Mouse (Mus musculus) kidney, embryonic 16.5 days (tissue): ENCODE results near the gene Gm37240. TPM values are rescaled to one million over a fixed set of nuclear protein-coding genes. Genes with fewer than 3 reads are reported as not detected.

ENCODE experiments used
- ATAC-seq: fragments of 200-750 bp; cut with Nextera tagmentation; 2 replicates; pipeline ENCODE4 v1.8.0; 2017; ENCODE audit warnings: moderate TSS enrichment; ENCODE audit not compliant: low FRiP score, low TSS enrichment
- H3K27ac ChIP-seq: fragments of 300-500 bp; sonication (generic); 2 replicates; pipeline ENCODE4 v1.5.1; 2014; ENCODE audit warnings: low read length
- H3K27me3 ChIP-seq: fragments of 300-500 bp; sonication (generic); 2 replicates; pipeline ENCODE4 v1.6.1; 2014; ENCODE audit warnings: low read length, control low read depth, mixed read lengths; ENCODE audit not compliant: insufficient read depth
- H3K36me3 ChIP-seq: fragments of 300-500 bp; sonication (generic); 2 replicates; pipeline ENCODE4 v1.6.1; 2014; ENCODE audit warnings: low read length, control low read depth, mixed read lengths; ENCODE audit not compliant: insufficient read depth
- H3K4me1 ChIP-seq: fragments of 300-500 bp; sonication (generic); 2 replicates; pipeline ENCODE4 v1.6.1; 2014; ENCODE audit warnings: low read length, control low read depth, mixed read lengths; ENCODE audit not compliant: insufficient read depth
- H3K4me2 ChIP-seq: fragments of 300-500 bp; sonication (generic); replicated peaks from 2 replicates; pipeline ENCODE4 v1.6.1; 2014; ENCODE audit warnings: low read depth, low read length
- H3K4me3 ChIP-seq: fragments of 300-500 bp; sonication (generic); 2 replicates; pipeline ENCODE4 v1.5.1; 2014; ENCODE audit warnings: mild to moderate bottlenecking, low read length
- H3K9ac ChIP-seq: fragments of 300-500 bp; sonication (generic); replicated peaks from 2 replicates; pipeline ENCODE4 v1.6.1; 2014; ENCODE audit warnings: low read length
- H3K9me3 ChIP-seq: fragments of 300-500 bp; sonication (generic); 2 replicates; pipeline ENCODE4 v1.6.1; 2016; ENCODE audit warnings: low read length, control low read depth
- WGBS: fragments of 180-500 bp; shearing (Covaris S2); extraction: QIAGEN DNeasy Blood & Tissue Kit; methylation state at CpG from one replicate; pipeline ENCODE4 v1.1.7; 2014; 5-methylcytosine and 5-hydroxymethylcytosine counted together
- polyA plus RNA-seq: library from polyadenylated mRNA; unstranded; fragments of >200 nt; fragmentation: Nextera tagmentation; extraction: Ambion mirVana; gene quantifications from 2 replicates; pipeline ENCODE4 v1.2.1, GENCODE M21; 2015

Gm37240 gene
- polyA plus RNA-seq, 1 experiment from 2014 or later = 8.7 TPM

DNA sequence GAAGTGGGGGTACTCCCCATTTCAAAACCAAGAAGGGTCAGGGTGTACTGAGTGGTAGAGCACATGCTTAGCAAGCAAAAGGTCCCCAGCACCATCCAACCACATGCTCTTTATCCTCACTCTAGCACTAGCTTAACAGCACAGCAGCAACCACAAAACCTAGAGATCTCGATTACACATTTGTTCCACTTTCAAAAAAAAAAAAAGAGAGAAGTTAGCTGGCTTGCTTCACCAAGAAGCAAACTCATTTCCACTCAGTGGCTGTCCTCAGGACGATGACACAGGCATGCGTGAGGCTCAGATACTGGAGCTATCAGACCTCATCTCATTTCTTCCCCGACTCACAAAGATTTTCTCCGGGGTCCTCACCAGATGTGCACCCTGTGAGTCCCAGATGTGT lies 1208.4 kb downstream of the Gm37240 start:
- WGBS = 88% methylated on average over 5 of the region's 5 CpGs
- Histone ChIP-seq H3K27ac (no peak overlapping the region), H3K9ac (no peak overlapping the region), H3K9me3 (no peaks in the 10 kb centered on the region), H3K4me1 (no peaks in the 10 kb centered on the region), H3K36me3 (no peaks in the 10 kb centered on the region), H3K27me3 (no peaks in the 10 kb centered on the region), H3K4me3 (no peak overlapping the region), H3K4me2 (no peak overlapping the region)
- ATAC-seq = no peak

DNA sequence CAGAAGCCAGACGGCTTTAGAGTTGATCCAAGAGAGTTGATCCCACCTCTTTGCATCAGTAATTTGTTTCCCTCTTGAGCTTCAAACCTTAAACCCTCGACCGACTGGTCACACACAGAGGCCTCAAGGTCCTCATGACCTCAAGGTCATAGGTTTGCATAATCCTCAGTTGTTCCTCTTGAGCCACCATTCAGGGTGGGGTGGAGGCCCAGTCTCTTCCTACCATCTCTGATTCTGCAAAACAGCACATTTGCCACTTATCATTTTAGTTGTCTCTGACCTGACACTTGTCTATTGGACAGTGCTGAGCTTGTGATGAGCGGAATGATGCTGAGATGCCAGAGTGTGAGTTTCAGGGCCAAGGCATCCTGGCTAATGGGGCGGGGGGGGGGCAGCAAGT lies 1211.6 kb downstream of the Gm37240 start:
- H3K9ac ChIP-seq = no peak overlapping the region
- H3K4me2 ChIP-seq = no peak overlapping the region
- H3K4me3 ChIP-seq = no peak overlapping the region
- H3K9me3 ChIP-seq = no peaks in the 10 kb centered on the region
- ATAC-seq = no peak
- WGBS = 78% methylated on average over 5 of the region's 5 CpGs
- H3K27ac ChIP-seq = no peak overlapping the region
- H3K4me1 ChIP-seq = no peaks in the 10 kb centered on the region
- no peaks in the 10 kb centered on the region for H3K27me3 ChIP-seq
- H3K36me3 ChIP-seq = no peaks in the 10 kb centered on the region

DNA sequence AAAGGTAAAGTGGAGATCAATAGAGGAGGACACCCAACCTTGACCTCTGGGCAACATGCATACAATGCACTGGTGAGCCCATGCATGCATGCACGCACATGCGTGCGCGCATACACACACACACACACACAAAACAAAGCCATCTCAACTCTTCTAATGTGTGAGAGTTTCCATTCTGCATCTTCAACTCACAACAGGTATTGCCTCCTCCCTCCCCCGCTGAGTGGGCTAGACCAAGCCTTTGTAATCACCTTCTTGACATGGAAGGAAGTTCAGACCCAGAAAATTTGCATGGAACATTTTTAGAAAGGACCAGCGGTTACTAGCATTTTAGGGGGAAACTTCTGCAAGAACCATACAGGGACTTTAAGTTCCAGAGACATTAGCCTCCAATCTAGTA lies 1213.8 kb downstream of the Gm37240 start:
- Histone ChIP-seq H3K27me3 (no peaks in the 10 kb centered on the region), H3K4me1 (no peaks in the 10 kb centered on the region), H3K27ac (no peak overlapping the region), H3K4me2 (no peak overlapping the region), H3K9me3 (no peaks in the 10 kb centered on the region), H3K36me3 (no peaks in the 10 kb centered on the region), H3K9ac (no peak overlapping the region), H3K4me3 (no peak overlapping the region)
- 94% methylated on average over 6 of the region's 6 CpGs for WGBS
- no peak for ATAC-seq

DNA sequence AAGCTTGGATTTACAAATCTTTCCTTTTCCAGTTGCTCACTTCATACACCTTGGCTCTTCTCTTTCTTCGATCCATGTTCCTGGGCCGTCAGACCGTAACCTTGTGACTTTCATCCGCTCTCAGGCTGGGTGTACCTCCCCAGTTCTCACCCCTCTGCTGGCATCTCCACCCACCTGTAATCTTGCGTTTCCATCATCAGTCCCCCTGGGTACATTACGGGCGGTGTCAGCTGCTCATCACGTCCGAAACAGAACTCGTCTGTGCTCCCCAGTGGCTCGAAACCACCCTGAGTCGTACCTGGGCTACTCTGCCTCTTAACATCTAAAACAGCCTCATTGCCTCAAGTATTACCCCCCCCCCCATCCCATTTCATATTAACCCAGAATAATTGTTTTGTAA lies 1215.2 kb downstream of the Gm37240 start:
- ATAC-seq = no peak
- H3K9ac ChIP-seq = no peak overlapping the region
- 0 out of 2 replicates have a peak, but pooled peaks cover 3% of the 10 kb centered on the region for H3K27me3 ChIP-seq
- H3K27ac ChIP-seq = no peak overlapping the region
- H3K4me3 ChIP-seq = no peak overlapping the region
- no peaks in the 10 kb centered on the region for H3K36me3 ChIP-seq
- 92% methylated on average over 12 of the region's 12 CpGs for WGBS
- no peaks in the 10 kb centered on the region for H3K9me3 ChIP-seq
- no peaks in the 10 kb centered on the region for H3K4me1 ChIP-seq
- H3K4me2 ChIP-seq = no peak overlapping the region

DNA sequence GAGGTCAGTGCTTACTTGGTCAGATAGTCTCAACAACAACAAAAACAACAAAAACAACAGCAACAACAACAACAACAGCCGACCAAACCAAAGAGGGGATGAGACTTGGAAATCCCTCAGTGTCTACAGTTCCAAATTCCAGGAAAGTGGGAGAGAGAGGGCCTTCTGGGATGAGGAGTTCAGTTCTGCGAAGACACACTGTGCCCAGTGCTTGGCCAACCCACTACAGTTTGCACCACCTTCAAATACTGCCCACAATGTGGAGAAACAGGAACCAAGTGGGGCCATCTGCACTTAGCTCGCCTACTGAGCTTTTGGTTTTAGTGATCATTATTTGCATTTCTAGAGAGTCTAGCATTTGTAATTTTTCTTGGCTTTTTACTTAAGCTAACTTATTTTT lies 1218.4 kb downstream of the Gm37240 start:
- Histone ChIP-seq H3K4me2 (no peak overlapping the region), H3K4me1 (peaks cover 15% of the 10 kb centered on the region), H3K27me3 (0 out of 2 replicates have a peak, but pooled peaks cover 7% of the 10 kb centered on the region), H3K27ac (no peak overlapping the region), H3K9me3 (no peaks in the 10 kb centered on the region), H3K36me3 (no peaks in the 10 kb centered on the region), H3K4me3 (no peak overlapping the region), H3K9ac (no peak overlapping the region)
- ATAC-seq = no peak
- WGBS = 92% methylated on average over 3 of the region's 3 CpGs

DNA sequence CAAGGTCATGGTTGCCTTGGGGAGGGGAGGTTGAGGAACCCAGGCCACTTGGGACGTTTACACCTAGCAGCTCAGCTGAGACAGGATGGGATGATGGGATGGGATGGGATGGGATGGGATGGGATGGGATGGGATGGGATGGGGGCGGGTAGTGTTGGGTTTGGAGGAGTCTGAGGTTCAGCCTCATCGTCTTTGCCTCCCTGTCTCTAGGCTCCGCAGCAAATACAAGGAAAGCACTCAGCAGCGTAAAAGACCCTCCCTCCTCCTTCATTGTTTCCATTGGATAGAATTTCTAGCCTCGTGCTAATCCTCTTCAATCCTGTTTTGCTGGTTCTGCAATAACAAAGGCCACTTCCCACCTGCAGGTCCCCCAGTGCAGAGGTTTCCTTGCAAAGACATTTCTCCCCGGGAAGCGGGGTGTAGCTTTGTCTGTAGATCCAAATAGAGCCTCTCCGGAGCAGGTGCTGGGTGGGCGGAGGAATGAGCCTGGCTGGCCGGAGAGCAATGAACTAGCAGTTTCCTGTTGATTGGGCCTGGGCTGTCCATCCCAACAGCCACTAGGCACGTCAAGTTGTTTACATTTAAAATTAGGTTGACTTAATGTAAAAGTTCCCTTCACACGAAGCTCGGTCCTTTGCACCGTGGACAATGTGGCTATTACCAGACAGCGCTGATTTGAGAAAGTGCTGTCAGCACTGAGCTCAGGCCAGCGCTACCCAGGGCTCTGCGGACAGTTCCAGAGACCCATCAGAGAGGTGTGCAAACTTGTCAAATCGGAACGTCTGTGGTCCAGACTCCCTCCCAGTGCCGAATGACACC lies 1221.9 kb downstream of the Gm37240 start:
- Histone ChIP-seq H3K27ac (no peak overlapping the region), H3K27me3 (0 out of 2 replicates have a peak, but pooled peaks cover 7% of the 10 kb centered on the region), H3K36me3 (no peaks in the 10 kb centered on the region), H3K9me3 (no peaks in the 10 kb centered on the region), H3K9ac (peak overlapping the region; percentile 7; the same call in 1 of the 2 replicates), H3K4me3 (peak overlapping the region; percentile 36), H3K4me1 (peaks cover 15% of the 10 kb centered on the region), H3K4me2 (peak overlapping the region; percentile 61)
- ATAC-seq = peak; percentile 74
- WGBS = 4% methylated on average over 21 of the region's 21 CpGs

DNA sequence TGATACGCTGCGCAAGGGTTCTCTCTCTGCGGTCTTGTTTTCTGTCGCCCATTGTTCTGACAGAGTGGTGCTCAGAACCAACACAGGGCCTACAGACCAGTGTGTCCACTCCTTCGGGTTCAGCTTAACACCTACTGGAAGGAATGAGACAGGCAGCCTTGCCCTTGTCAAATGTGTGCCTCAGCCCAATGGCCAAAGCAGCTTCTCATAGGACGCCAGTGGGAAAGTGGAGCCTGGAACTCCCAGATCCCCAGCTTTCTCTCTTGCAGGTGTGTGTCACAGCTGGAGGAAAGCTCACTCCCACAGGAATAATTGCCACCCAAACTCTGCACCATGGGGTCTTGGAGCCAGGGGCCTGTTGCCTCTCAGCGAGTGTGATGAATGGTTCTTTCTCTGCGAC lies 1222.6 kb downstream of the Gm37240 start:
- no peak for ATAC-seq
- H3K27me3 ChIP-seq = 0 out of 2 replicates have a peak, but pooled peaks cover 7% of the 10 kb centered on the region
- no peak overlapping the region for H3K4me3 ChIP-seq
- peaks cover 15% of the 10 kb centered on the region for H3K4me1 ChIP-seq
- no peaks in the 10 kb centered on the region for H3K9me3 ChIP-seq
- no peak overlapping the region for H3K27ac ChIP-seq
- H3K36me3 ChIP-seq = no peaks in the 10 kb centered on the region
- no peak overlapping the region for H3K4me2 ChIP-seq
- no peak overlapping the region for H3K9ac ChIP-seq
- 70% methylated on average over 8 of the region's 8 CpGs for WGBS

DNA sequence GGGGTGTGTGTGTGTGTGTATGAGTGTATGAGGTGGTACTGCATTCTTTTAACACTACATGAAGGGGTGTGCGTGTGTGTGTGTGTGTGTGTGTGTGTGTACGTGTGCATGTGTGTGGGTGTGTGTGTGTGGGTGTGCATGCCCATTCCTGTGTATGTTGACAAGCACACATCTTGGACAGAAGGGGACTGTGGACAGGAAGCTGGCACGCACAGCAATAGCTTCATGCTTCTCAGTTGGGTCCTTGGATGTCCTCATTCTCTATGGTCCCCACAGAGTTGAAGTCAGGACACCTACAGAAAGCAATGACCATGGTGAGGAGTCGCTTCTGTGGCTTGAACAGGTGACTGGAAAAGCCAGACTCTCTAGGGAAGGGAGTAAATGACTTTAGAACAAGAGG lies 1223.5 kb downstream of the Gm37240 start:
- Histone ChIP-seq H3K9ac (no peak overlapping the region), H3K4me1 (peaks cover 15% of the 10 kb centered on the region), H3K9me3 (no peaks in the 10 kb centered on the region), H3K4me2 (no peak overlapping the region), H3K4me3 (no peak overlapping the region), H3K27me3 (0 out of 2 replicates have a peak, but pooled peaks cover 7% of the 10 kb centered on the region), H3K36me3 (no peaks in the 10 kb centered on the region), H3K27ac (no peak overlapping the region)
- no peak for ATAC-seq
- 89% methylated on average over 4 of the region's 4 CpGs for WGBS

DNA sequence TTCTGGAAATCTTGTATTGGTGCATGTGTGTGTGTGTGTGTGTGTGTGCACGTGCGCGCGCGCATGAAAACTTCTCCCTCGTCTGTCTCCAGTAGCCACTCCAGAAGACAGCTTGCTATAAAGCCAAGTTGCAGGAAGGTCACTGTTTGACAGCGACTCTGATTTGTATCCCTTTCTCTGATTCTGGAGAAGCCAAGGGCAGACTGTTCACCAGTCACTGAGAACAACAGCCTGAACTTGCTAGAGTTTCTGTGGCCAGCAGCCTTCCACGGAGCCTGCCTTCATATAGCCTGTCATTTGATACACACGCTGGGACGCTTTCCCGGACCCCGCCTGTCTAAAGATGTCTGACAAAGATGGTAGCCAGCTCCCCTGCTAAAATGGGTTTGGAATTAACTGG lies 1224.2 kb downstream of the Gm37240 start:
- no peak overlapping the region for H3K27ac ChIP-seq
- H3K4me3 ChIP-seq = no peak overlapping the region
- H3K27me3 ChIP-seq = 0 out of 2 replicates have a peak, but pooled peaks cover 7% of the 10 kb centered on the region
- 64% methylated on average over 12 of the region's 12 CpGs for WGBS
- H3K9ac ChIP-seq = no peak overlapping the region
- peaks cover 15% of the 10 kb centered on the region for H3K4me1 ChIP-seq
- ATAC-seq = no peak
- no peak overlapping the region for H3K4me2 ChIP-seq
- H3K36me3 ChIP-seq = no peaks in the 10 kb centered on the region
- no peaks in the 10 kb centered on the region for H3K9me3 ChIP-seq

DNA sequence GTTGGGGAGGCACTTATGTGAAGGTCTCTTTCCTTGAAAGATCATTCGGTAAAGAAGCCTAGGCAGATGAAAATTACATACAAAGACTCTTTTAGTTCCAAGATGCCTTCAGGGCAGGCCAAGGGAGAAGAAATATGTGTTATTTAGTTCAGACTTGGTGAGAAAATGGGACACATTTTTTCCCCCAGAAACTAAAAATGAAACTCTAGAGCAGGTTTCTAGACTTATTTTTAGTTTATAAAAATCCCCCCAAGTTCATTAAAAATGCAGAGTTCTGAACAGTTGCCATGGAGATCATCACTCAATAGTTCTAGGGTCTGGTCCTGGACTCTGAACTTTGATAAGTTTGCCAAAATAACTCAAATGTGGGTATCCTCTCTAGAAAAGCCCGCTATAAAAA lies 1226.9 kb downstream of the Gm37240 start:
- no peak overlapping the region for H3K9ac ChIP-seq
- 0 out of 2 replicates have a peak, but pooled peaks cover under 1% of the 10 kb centered on the region for H3K27me3 ChIP-seq
- H3K9me3 ChIP-seq = no peaks in the 10 kb centered on the region
- H3K4me2 ChIP-seq = no peak overlapping the region
- H3K27ac ChIP-seq = no peak overlapping the region
- H3K36me3 ChIP-seq = no peaks in the 10 kb centered on the region
- ATAC-seq = no peak
- WGBS = 73% methylated on average over 2 of the region's 2 CpGs
- H3K4me1 ChIP-seq = peaks cover 6% of the 10 kb centered on the region
- no peak overlapping the region for H3K4me3 ChIP-seq
